Mouse (Mus musculus) megakaryocyte, embryonic 14.5 days (primary cell): ENCODE results near the gene Tmem150c.

Experiments used
- FLI1 ChIP-seq: IDR thresholded peaks from 2 replicates; pipeline ENCODE4 v1.6.1; 2012; ENCODE audit warnings: low read length, inconsistent platforms, mixed read lengths
- GATA1 ChIP-seq: IDR thresholded peaks from 3 replicates; pipeline ENCODE4 v1.6.1; 2012; ENCODE audit warnings: mixed read lengths, low read length, inconsistent platforms, borderline replicate concordance

- TF ChIP-seq GATA1 (no peak), FLI1 (no peak)
Measured at GRCm38 (mm10) chr5:100047871-100048270, 111.7 kb downstream of the Tmem150c start.
